Mouse (Mus musculus) 3134 (cell line): ENCODE measurements around the gene Scel.

Source experiments
- DNase-seq: peaks from one replicate; pipeline ENCODE4 v3.0.0-alpha.2; 2011; ENCODE audit warnings: low spot score; ENCODE audit not compliant: insufficient read length; ENCODE audit errors: extremely low read depth

The Scel gene

GRCm38 (mm10) chr14:103504514-103504913 lies 8.6 kb upstream of the Scel start:
- DNase-seq: peak; percentile 15

GRCm38 (mm10) chr14:103509544-103509943 lies 3.6 kb upstream of the Scel start:
- DNase-seq: no peak

- DNase-seq: no peak
Observed at GRCm38 (mm10) chr14:103513473-103513811, 300 bp downstream of the Scel start.

GRCm38 (mm10) chr14:103515419-103515818 lies 2.3 kb downstream of the Scel start:
- DNase-seq: no peak

GRCm38 (mm10) chr14:103526286-103526685 lies 13.1 kb downstream of the Scel start:
- no peak for DNase-seq

- no peak for DNase-seq
Observed at GRCm38 (mm10) chr14:103529733-103530367, 16.7 kb downstream of the Scel start.

GRCm38 (mm10) chr14:103531722-103532341 lies 18.7 kb downstream of the Scel start:
- no peak for DNase-seq

GRCm38 (mm10) chr14:103535511-103536024 lies 22.4 kb downstream of the Scel start:
- no peak for DNase-seq

- no peak for DNase-seq
Observed at GRCm38 (mm10) chr14:103536334-103536733, 23.2 kb downstream of the Scel start.

GRCm38 (mm10) chr14:103537355-103538056 lies 24.4 kb downstream of the Scel start:
- no peak for DNase-seq

- DNase-seq: no peak
Observed at GRCm38 (mm10) chr14:103539796-103540195, 26.7 kb downstream of the Scel start.

GRCm38 (mm10) chr14:103541679-103542078 lies 28.5 kb downstream of the Scel start:
- no peak for DNase-seq

- no peak for DNase-seq
Observed at GRCm38 (mm10) chr14:103543304-103544079, 30.4 kb downstream of the Scel start.

- no peak for DNase-seq
Observed at GRCm38 (mm10) chr14:103545734-103546133, 32.6 kb downstream of the Scel start.

GRCm38 (mm10) chr14:103546246-103546645 lies 33.1 kb downstream of the Scel start:
- no peak for DNase-seq

GRCm38 (mm10) chr14:103548220-103548619 lies 35.1 kb downstream of the Scel start:
- DNase-seq: no peak

- no peak for DNase-seq
Observed at GRCm38 (mm10) chr14:103550480-103550879, 37.3 kb downstream of the Scel start.

GRCm38 (mm10) chr14:103550921-103551320 lies 37.8 kb downstream of the Scel start:
- no peak for DNase-seq

- DNase-seq: no peak
Observed at GRCm38 (mm10) chr14:103551921-103552320, 38.8 kb downstream of the Scel start.

- no peak for DNase-seq
Observed at GRCm38 (mm10) chr14:103552379-103552778, 39.2 kb downstream of the Scel start.

- DNase-seq: no peak
Observed at GRCm38 (mm10) chr14:103556609-103557008, 43.5 kb downstream of the Scel start.
